Mouse (Mus musculus): ENCODE data around the gene Etl4.

- TF ChIP-seq CTCF (IDR thresholded peaks at IDR 0.05; ENCODE audit: low read depth), result no peak
- no peak for TF ChIP-seq EP300 (optimal IDR thresholded peaks at IDR 0.05)
Observed at GRCm38 (mm10) chr2:20450945-20451344, 541.4 kb downstream of the Etl4 start.
